Mouse (Mus musculus): ENCODE results near the gene Rapgef4.

The Rapgef4 gene

GRCm38 (mm10) chr2:72278247-72278873 lies 297.3 kb downstream of the Rapgef4 start:
- DNase-seq (ENCODE audit: low spot score) = no peak

- no peak for DNase-seq (ENCODE audit: low spot score)
Observed at GRCm38 (mm10) chr2:72280524-72280923, 299.5 kb downstream of the Rapgef4 start.

- no peak for DNase-seq (ENCODE audit: low spot score)
Observed at GRCm38 (mm10) chr2:72281971-72282370, 300.9 kb downstream of the Rapgef4 start.

- DNase-seq (ENCODE audit: low spot score) = no peak
Observed at GRCm38 (mm10) chr2:72282733-72283132, 301.7 kb downstream of the Rapgef4 start.

DNA sequence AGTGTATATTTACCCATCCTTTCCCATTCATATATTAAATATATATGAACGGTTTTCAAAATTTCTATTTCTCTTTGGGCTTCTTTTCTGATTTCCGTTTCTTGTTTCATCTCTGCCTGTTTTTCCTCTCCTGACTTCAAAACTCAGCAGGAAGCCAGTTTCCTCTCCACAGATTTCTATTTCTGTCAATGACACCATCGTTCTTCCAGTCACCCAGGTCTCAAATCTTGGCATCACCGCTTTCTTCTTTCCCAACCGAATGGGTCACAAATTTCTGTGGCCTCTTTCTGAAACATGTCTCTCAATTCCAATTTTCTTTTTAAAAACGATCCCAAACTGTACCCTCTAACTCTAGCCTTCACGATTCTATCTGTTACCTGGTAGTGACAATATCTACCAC lies 303.6 kb downstream of the Rapgef4 start:
- DNase-seq (ENCODE audit: low spot score) = no peak

DNA sequence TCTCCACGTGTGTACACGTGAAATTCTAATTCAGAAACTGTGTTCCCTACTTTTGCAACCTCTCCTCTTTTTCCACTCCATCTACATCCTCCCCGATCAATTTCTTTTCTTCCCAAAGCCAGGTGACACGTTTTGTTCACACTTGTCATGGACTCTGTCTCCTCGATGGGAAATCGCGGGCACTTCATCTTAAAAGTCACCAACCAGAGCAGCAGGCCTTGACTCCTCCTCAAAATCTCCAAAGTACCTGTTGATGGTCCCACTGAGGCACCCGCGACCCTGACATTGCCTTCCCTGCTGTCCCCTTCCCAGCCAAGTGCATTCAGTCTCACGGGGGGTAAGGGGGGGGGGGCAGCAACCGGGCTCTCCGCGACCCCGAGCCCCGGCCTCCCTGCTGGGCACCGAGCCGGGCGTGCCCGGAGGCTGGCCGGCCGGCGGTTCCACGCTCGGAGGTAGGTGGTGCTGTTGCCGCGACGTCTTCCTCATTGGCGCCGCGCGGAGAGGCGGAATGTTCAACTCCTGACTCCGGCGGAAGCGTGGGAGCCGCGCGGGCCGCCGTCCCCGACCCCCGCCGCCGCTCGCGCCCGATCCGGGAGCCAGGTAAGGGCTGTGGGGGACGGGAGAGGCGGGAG lies 304.3 kb downstream of the Rapgef4 start, which contains the start of gene Map3k20:
TSS of gene Map3k20 (plus strand) at position 382 of the 632 bp plus-strand sequence.
- DNase-seq (ENCODE audit: low spot score) = no peak

DNA sequence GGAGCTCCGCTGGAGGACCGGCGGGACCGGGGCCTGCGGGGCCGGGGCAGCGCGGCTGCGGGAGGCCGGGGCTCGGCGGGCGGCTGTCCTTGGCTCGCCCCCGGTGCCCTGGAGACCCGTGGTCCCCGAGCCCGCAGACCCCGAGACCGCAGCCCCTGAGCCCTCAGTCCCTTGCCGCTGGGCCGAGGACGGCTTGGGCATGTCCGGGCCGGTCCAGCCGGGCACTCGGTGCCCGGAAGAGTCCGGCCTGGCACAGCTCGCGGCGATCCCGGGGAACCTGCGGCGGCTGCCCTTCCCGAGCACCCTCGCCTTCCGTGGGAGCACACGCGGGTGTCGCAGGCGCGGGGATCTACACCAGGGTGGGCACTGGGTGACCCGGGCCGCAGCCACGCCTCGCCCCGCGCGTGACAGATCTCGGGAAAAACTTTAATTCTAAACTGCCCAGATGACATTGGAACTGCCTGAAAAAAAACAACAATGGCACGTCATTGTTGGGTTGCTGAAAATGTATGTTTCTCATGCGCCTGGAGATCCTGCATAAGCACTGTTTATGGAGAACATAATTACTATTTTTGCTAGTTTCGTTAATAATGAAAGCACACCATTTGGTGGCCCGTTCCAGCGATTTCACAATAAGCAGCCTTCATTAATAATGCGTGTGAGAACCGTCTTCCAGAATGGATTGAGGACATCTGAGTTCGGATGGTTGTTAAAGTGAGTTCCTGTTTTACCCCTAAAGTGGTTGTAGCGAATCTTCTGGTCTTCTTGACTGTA lies 305.0 kb downstream of the Rapgef4 start:
- peak; percentile 68 for DNase-seq (ENCODE audit: low spot score)

- no peak for DNase-seq (ENCODE audit: low spot score)
Observed at GRCm38 (mm10) chr2:72287142-72287541, 306.1 kb downstream of the Rapgef4 start.

GRCm38 (mm10) chr2:72288932-72289534 lies 308.0 kb downstream of the Rapgef4 start:
- DNase-seq (ENCODE audit: low spot score) = no peak

DNA sequence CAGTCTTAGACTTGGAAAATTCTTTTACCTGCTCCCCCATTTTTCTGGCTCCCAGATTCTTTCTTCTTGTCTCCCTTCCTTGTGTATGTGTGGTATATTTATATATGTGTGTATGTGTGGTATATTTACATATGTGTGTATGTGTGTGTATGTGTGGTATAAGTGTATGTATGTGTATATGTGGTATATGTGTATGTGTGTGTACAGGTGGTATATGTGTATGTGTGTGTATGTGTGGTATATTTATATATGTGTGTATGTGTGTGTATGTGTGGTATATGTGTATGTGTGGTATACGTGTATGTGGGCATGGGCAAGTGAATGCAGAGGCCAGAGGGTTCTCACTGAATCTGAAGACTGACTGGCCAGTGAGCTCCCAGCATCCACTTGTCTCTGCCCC lies 310.1 kb downstream of the Rapgef4 start:
- no peak for DNase-seq (ENCODE audit: low spot score)

- no peak for DNase-seq (ENCODE audit: low spot score)
Observed at GRCm38 (mm10) chr2:72292573-72292972, 311.5 kb downstream of the Rapgef4 start.

DNA sequence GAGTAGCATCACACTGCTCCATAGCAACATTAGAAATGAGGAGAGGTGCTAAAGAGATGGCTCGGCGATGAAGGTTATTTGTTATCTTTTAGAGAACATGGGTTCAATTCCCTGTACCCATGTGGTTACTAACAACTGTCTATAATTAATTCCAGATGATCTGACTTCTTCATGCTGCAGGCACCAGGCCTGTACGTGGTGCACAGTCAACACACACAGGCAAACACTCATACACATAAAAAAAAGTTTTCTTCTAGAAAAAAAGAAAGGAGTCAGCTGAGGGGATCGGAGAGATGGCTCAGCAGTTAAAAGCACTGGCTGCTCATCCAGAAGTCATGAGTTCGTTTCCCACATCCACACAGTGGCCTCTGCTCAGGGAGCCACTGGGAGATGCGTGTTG lies 314.0 kb downstream of the Rapgef4 start:
- DNase-seq (ENCODE audit: low spot score) = no peak

- no peak for DNase-seq (ENCODE audit: low spot score)
Observed at GRCm38 (mm10) chr2:72296984-72297715, 316.1 kb downstream of the Rapgef4 start.

GRCm38 (mm10) chr2:72297716-72298082 lies 316.7 kb downstream of the Rapgef4 start:
- no peak for DNase-seq (ENCODE audit: low spot score)

- DNase-seq (ENCODE audit: low spot score) = no peak
Observed at GRCm38 (mm10) chr2:72298406-72298805, 317.4 kb downstream of the Rapgef4 start.

GRCm38 (mm10) chr2:72301194-72301916 lies 320.3 kb downstream of the Rapgef4 start:
- no peak for DNase-seq (ENCODE audit: low spot score)

GRCm38 (mm10) chr2:72305738-72306137 lies 324.7 kb downstream of the Rapgef4 start:
- DNase-seq (ENCODE audit: low spot score) = no peak
